Mouse (Mus musculus): ENCODE data around the gene Nat9. TPM values are rescaled to one million over a fixed set of nuclear protein-coding genes. Genes with fewer than 3 reads are reported as not detected.

The Nat9 gene
- total RNA-seq, 2 experiments from 2014 or later = 11.9 to 12.0 TPM

DNA sequence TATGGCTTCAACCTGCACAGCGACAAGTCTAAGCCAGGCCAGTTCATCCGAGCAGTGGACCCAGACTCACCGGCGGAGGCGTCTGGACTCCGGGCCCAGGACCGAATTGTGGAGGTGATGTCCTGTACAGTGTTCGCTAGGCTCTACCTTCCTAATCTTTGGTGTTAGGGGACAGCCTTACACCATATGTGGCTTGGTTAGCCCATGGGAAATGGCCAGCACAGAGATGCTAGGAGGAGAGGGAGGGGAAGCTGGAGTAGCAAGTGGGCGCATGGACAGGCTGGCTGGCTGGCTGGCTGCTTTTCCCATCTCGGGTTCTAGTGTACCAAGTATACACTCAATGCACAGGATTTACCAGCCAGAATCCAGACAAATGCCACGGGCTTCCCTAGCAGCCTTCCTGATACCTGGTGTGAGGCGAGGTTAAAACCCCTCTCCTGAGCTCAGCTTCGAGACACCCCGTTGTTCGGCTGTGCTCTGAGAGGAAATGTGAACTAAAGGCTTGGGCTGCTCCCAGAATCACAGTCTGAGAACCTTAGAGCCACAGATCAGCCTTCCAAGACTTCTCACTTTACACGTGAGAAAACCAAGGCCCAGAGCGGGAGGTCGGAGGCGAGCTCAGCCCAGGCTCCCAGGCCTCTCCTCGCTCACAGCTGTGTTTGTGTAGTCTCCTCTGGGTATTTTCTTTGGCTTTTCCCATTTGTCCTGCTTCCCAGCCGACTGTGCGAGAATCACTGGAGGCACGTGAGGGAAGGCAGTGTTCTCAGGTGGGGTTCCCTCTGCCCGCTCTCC lies 11.1 kb downstream of the Nat9 start:
- DNase-seq = no peak

DNA sequence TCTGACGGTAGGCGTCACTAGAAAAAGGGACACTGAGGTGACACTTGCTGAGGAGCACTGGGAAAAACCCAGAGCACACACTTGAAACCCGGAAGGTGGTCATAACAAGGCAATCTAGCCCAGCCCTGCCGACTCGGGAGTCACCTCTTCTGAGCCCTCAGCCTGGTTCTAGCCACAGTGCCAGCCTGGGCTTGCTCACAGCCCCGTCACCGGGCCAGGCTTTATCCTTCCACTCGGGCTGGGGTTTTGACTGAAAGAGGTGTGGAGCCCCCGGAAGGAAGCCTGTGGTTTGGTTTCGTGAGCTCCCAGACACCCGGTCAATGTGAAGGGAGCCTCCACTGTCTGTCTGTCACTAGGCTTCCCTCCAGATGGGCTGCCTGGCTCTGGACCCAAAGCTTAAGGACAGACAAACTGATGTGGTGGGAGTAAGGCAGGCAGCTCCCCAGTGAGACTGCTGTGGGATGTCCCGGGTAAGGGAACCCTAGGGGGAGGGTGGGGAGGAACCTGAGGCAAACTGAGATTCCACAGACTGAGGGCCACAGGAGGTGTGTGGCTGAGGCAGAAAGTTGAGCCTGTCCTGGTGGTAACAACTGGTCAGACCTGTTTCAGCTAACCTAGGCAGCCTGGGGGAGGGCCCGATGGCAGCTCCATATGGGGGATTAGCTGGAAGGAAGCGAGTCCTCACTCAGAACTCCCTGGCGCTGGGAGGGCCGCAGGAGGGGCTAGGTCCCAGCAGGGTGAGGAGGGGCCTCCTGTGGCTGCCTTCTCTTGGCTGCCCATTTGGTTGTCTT lies 13.9 kb downstream of the Nat9 start:
- no peak for DNase-seq

DNA sequence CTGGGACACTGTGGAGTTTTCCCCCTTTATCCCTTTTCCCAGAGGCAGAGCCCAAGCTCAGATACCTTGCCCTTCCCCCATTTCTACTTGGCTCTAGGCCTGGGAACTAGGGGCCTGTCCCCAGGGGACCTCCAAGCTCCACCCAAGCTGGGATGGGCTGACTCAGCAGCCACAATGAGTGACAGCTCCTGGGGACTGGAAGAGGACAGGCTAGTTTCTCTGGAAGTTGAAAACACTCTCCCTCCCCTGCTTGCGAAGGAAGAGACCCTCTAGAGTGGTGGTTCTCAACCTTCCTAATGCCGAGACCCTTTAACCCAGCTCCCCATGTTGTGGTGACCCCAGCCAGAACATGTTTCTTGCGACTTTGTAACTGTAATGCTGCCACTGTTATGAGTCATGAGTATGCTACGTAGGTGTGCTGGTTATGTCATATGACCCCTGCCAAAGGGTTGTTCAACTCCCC lies 14.8 kb downstream of the Nat9 start:
- peak; percentile 79 for DNase-seq

DNA sequence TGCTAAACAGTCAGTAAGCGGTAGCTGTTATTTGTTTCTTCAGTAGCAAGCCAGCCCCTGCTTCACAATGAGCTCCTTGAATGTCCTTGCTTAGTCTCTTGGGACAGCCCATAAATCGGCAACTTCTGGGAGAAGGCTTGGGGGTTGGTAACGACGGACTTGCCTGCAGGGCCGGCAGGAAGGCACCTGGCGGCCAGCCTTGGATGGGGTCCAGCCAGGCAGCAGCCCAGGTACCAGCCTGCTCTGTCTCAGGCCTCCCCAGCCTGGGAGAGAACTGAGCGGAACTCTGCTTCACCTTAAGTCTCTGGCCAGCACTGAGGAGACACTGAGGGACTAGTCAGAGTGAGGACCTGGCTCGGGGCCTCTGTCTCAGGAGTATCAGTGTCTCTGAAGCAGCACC lies 16.5 kb downstream of the Nat9 start:
- no peak for DNase-seq

DNA sequence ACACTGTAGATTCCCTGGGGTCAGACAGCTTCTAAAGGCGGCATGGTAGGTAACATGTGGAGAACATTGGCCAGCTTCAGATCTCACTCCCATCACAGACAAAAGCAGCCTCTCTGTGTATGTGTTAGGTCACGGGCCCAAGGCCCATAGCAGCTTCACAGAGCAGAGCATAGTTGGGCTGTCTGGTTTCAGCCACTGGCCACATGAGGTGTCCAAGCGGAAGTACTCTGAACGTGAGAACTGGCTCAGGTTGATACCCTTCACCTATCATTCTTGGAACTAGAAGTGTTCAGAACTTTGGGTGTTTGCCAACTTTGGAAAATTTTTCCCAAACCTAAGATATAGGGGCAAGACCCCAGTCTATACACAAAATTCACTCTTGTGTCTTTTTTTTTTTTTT lies 18.2 kb downstream of the Nat9 start:
- no peak for DNase-seq

DNA sequence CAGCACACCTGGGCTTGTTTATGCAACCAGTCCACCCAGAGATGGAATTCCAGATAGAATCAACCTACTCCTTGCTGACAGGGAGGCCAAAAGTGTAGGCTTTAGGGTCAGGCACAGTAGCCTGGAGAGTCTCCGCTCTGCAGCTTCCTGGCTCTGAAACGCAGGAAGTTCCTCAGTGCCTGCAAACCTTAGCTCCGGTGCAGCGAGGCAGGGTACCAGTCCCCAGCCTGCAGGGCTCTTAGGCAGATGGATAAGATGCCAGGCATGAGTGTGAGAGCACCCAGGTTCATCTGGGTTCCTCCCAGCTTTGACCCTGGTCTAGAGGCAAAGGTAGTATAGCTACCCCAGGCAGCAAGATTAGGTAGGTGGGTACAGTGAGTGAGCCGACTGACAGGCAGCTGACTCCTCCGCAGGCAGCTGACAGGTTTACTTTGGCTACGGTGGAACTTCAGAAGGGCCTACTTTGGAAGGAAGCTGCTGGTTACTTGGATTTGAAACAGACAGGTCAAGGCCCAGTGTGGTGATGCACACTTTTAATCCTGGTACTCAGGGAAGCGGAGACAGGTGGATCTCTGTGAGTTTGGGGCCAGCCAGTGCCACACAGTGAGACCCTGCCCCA lies 19.9 kb downstream of the Nat9 start:
- no peak for DNase-seq

DNA sequence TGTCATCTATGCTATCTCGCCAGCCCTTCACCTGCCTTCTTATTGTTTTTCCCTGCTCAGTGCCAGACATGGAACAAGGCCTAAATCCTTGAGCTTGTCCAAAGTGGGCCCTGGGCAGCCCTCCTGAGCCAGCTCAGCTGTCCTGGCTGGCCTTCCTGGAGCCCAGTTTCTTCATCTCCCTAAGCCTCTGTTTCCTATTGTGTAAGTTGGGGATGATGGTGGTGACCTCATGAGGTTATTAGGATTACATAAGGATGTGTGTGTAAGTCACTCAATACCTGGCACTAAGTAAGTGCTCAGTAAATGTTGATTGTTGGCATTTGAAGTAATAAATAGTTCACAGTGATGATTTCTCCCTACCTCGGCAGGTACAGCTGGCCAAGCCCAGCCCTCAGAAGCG lies 20.9 kb downstream of the Nat9 start:
- no peak for DNase-seq

DNA sequence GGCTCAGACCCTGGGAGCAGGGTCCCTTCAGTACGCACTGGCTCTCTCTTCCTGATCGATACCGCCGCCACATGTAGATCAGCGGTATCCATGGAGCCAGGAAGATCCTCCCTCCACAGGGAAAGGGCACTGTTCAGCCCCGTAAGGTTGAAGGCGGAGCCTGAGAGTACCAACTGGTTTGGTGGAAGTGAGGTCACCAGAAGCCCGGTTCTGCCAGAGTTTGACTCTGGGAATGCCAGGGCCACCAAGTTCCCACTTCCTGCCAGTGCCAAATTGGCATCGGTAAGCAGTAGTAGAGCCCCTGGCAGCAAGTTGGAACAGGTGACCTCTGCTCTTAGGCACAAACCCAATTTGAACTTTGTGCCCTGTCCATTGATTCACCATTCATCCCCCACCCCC lies 22.7 kb downstream of the Nat9 start:
- DNase-seq = no peak

DNA sequence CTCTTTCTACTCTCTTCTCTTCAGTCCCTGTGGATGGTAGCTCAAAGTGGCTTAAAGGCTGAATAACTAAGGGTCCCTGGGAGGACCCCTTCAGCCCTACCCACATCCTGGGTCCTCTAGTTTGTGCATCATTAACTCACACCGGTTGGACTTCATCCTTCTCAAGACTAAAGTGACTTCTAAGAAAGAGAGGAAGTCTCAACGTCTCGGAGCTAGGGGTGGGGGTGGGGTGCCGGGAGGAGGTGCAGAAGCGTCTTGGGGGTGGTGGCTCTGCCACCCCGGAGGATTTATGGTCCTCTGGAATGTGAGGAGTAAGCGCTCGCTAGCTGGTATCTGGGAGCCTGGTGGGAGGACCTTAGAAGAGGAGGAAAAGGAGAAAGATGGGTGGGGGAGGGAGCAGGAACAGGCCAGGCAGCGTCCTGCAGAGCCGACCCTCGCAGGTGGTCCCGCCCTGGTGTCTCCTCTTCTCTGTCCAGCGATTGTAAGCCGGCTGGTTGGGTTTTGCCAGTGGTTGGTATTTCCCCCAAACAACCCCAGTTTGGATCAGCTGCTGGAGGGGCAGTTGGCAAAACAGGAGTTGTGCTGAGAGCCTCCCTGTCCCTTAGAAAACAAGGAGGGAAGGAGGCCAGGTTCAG lies 23.2 kb downstream of the Nat9 start:
- DNase-seq = no peak

DNA sequence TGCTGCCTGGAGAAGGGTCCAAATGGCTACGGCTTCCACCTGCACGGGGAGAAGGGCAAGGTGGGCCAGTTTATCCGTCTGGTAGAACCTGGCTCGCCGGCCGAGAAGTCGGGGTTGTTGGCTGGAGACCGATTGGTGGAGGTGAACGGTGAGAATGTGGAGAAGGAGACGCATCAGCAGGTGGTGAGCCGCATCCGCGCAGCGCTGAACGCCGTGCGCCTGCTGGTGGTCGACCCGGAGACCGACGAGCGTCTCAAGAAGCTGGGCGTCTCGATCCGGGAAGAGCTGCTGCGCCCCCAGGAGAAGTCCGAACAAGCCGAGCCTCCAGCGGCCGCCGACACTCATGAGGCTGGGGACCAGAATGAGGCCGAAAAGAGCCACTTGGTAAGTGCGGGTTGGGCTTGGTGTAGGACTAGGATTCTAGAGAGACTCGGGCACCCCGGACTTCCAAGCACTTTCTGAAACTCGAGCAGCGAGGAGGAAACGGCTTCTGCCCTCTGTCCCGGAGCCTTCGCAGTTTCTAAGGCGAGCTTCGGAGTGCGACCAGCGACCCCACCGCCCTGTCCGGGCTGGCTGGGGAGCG lies 24.0 kb downstream of the Nat9 start:
- DNase-seq = peak; percentile 45

DNA sequence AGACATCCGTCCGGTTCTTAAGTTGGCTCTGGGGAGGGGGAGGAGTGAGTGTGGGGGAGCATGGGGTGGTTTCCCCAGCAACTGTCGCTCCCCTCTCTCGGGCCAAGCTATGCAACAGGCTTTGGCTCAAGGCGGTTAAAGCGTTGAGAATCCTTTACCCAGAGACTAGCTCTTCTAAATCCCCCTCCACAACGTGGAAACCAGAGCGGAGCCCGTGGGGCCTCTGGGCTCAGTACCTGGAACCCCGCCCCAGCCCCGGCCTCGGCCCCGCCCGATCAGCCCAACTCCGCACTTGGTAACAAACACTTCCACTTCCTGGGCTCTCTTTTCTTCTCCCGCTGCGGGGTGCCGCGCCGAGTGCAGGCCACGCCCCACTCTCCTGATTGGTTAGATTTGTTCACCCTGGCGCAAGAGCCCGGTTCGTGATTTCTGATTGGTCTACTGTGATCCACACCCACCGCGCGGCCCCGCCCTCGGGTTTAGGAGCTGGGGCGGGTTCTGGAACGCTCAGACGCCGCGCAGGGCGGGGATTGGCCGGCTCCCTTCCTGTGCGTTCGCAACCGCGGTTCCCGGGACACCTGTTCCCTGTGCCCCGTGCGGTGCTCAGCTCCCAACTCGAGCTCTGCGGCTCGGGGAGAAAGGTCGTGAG lies 24.7 kb downstream of the Nat9 start, which contains the start of gene Slc9a3r1:
Gene Slc9a3r1, plus strand, starts transcription at position 510 of the 649 bp plus-strand sequence.
- peak; percentile 98 for DNase-seq

DNA sequence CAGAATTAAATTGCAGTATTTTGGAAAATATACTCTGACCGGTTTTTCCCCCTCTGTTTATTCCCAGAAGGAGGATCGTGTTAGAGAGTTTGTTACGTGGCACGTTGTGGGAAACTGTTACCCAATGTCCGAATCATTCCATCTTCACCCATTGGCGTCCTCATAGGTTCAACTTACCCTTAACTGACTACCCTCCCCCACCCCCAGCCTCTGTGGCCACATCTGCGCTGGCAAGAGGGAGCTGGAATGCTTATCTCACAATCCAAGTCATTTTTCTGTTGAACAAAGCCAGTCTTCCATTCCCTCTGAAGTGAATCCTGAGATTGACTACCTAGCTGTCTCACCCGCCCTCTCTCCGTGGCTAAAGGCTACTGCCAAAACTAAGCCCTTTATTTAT lies 25.5 kb downstream of the Nat9 start:
- DNase-seq = no peak

DNA sequence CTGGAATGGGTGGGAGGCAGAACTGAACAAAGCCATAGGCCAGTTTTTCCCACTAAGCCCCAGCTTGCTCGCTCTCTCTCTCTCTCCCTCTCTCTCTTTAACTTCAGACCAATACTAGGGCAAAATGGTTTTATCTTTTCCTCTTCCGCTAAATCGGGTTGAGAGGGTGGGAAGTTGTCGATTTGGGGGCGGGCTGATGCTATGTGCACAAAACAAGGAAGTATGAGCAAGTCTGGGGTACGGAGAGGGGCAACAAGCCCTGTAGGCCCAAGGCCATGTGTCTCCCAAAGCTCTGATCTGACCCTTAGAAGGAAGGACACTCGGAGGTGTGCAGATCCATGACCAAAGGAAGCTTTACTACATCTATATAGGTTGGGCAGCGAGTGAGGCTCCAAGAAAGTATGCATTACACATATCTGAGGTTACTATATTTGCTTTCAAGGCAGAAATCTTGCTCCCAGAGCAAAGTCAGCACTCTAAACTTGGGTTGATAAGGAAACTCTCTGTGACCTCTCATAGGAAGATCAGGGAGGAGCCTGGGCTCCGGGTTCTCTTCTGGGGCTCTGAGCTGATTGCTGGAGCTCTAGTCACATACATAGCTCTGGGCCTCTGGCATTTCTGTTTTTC lies 26.0 kb downstream of the Nat9 start:
- no peak for DNase-seq

DNA sequence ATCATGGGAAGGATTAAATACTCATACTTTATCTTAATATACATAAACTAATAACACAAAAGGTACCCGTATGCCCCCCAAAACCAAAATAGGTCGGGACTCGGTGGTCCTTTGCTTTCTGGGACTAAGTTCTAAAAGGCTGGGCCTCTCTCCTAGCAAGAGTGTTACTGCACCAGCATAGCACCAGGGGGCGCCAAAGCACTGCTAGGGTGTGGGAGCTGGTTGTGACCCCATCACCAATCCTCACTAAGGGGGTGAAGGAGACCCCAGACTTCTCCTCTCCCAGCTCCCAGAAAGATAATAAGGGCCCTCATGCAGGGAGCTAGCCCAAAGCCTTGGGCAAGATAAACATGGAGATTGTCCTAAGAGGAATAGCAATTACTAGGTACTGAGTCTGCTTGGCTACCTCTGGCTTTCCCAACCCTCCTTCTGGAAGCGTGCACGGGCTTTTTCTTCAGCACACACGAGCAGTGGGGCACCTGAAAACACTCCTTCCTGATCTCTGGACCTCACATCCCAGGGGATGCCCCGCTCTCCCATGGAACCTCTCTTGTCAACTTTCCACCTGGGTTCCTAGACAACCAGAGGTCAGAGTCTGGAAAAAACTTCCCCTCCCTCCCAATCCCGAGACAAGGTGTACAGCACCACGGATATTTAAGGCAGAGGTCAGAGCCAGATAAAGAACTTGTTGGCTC lies 26.6 kb downstream of the Nat9 start:
- peak; percentile 86 for DNase-seq

DNA sequence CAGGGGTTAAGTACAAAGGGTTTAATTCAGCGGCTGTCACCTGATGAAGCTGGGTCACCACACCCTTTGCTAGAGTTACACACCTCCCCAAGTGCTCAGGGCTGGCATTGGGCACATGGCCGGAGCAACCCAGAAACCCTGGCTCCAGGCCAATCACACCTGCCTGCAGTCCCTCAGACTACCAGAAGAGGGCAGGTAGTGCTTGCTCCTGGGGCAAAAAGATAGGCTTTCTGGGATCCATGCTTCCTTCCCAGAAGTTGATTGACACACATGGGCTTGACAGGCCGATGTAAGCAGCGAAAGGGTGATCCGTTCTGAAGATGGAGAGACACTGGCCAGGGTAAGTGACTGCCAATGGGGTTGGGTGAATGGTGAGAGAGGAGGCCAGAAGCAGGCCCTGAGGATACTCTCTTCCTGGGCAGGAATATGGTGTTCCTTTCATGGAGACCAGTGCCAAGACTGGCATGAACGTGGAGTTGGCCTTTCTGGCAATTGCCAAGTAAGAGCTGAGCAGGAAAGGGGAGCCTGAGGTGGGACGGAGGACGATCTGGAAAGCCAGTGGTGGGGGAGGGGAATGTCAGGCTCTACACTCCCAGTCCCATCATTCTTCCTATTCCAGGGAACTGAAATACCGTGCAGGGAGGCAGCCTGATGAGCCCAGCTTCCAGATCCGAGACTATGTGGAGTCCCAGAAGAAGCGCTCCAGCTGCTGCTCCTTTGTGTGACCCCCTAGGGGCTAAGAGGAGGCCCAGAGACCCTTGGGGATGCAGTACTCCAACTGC lies 27.5 kb downstream of the Nat9 start:
- DNase-seq = peak; percentile 85

DNA sequence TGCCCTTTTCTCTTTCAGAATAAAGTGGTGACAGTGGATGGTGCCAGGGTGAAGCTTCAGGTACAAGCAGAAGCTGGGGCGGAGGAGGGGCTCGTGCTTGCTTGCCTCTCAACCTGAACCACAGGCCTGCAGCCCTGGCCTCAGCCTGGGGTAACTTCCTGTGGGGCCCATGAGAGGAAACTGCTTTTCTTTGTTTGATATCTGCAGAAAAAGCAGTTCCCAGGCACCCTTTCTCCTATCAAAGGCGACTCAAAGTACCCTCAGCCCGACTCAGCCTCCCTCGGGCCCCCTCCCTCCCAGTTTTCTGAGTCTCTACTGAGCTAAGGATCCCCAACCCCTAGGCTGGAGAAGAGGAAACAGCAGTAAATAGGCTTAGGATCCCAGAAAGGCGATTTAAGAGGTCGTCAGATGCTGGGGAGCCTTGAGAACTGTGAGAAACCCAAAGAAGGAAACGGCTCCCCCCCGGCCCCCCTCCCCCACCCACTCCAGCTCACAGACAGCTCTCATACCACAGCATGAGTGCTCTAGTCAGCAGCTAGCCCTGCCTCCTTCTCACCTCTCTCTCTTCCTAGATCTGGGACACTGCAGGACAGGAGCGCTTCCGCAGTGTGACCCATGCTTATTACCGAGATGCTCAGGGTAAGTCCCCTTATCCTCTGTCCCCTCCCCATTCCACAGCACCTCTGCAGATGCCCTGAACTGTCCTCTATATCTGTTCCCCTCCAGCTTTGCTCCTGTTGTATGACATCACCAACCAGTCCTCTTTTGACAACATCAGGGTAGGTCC lies 29.5 kb downstream of the Nat9 start:
- no peak for DNase-seq

DNA sequence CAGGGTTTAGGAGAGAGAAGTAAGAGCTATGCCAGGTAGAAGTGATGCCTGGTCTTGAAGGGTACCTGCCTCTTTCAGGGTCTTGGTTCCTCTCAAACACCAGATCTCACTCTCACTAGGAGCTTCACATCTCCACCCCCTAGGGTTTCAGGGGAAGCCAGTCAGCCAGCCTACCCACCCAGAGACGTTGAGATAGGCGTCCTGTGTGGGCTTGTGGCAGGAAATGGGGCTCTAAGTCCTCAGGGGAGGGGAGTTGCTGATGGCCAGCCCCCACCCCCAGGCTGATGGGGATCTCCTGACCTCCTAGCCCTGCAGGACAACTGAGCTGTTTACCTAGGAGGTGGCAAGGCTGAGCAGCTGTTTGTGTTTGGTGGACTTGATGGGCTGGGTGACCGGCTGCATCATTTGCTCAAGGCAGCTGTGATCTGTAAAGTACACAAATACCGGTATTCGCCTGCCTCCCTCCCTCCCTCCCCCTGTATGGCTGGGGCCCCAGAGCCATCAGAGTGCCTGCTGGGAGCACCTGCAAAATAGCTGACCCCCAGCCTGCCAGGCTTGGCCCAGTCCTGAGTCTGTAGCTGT lies 32.5 kb downstream of the Nat9 start:
- DNase-seq = no peak

DNA sequence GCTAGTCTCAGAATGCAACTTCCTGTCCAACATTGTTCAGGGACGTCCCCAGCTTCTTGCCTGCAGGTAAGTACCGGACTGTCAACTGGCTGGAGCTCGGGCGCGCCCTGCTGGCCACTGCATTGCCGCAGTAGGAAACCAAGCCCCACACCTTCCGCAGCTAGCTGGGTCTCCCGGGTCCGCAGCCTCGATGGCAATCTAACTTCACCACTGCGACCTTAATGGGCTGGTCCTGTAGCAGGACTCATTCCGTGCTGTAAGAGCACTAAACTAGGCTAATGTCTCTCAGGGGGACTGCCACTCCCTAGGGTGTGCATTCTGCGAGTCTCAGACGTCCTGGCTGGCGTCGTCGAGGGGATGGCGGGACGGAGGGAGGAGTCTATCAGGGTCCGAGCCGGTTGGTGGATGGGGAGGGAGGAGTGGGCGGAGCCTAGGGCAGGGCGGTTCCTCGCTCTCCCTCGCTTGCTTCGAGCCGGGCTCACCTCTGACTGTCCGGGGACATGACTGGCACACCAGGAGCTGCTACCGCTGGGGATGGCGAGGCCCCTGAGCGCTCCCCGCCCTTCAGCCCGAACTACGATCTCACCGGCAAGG lies 33.9 kb downstream of the Nat9 start:
- peak; percentile 79 for DNase-seq
